Comparison of ENCODE assay signal across 13 mouse cellular contexts in genomic region chr2:36093914-36094475, GRCm38 (mm10). TPM values are rescaled to one million over a fixed set of nuclear protein-coding genes. Genes with fewer than 3 reads are reported as not detected.
DNase-seq lines count a peak whose midpoint lies in the region; ATAC-seq lines count a peak whose summit lies in the region.
"Had no signal": no experiment of that assay in that cellular context is flagged by ENCODE, and none has a peak within 500 bp of the region (broad histone marks: within the 10 kb centered on the region; RNA-seq: fewer than 3 reads in every experiment).

No protein-coding gene starts in this region.

- H3K4me3 ChIP-seq in heart, embryonic 11.5 days (ENCODE audit: low read depth, low read length), result 0 out of 2 replicates have a peak overlapping the region, but pooled peaks have one; percentile 4
- no peak overlapping the region for H3K4me3 ChIP-seq in midbrain, embryonic 10.5 days
- no peak overlapping the region for H3K4me3 ChIP-seq in midbrain, embryonic 14.5 days (replicated peaks; ENCODE audit: low read depth, low read length)
- peak overlapping the region; percentile 18; the same call in 1 of the 2 replicates for H3K4me3 ChIP-seq in forebrain, embryonic 15.5 days
- H3K4me3 ChIP-seq in stomach, embryonic 15.5 days (replicated peaks), result 0 out of 2 replicates have a peak overlapping the region, but pooled peaks have one; percentile 1
- H3K4me3 ChIP-seq: left cerebral cortex, adult 2 months had no signal

- H3K4me1 ChIP-seq in heart, embryonic 11.5 days (ENCODE audit: control insufficient read depth, insufficient read depth, low read length), result peaks cover 9% of the 10 kb centered on the region; the same call in 1 of the 2 replicates
- H3K4me1 ChIP-seq in midbrain, embryonic 10.5 days, result peaks cover 16% of the 10 kb centered on the region
- H3K4me1 ChIP-seq in midbrain, embryonic 14.5 days (ENCODE audit: control insufficient read depth, insufficient read depth, low read length), result peaks cover 9% of the 10 kb centered on the region; the same call in 1 of the 2 replicates
- H3K4me1 ChIP-seq in forebrain, embryonic 15.5 days, result peaks cover 23% of the 10 kb centered on the region
- H3K4me1 ChIP-seq in stomach, embryonic 15.5 days, result peaks cover 13% of the 10 kb centered on the region

- no peak overlapping the region for H3K4me2 ChIP-seq in heart, embryonic 11.5 days
- H3K4me2 ChIP-seq in midbrain, embryonic 14.5 days (ENCODE audit: low read length), result no peak overlapping the region
- peak overlapping the region; percentile 32 for H3K4me2 ChIP-seq in forebrain, embryonic 15.5 days (replicated peaks)
- peak overlapping the region; percentile 11; the same call in 1 of the 2 replicates for H3K4me2 ChIP-seq in stomach, embryonic 15.5 days

- no peak for DNase-seq in heart, adult 8-10 months (ENCODE audit: low spot score)
- peak; percentile 34 for DNase-seq in midbrain, embryonic 10.5 days (ENCODE audit: low spot score)
- no peak for DNase-seq in midbrain, embryonic 14.5 days
- DNase-seq in urinary bladder, postnatal 4 days (ENCODE audit: low spot score in 2 of 2), result no peak
- DNase-seq: thymus, postnatal 25 days had no signal

- H3K27ac ChIP-seq in heart, embryonic 11.5 days (ENCODE audit: low read depth, low read length), result no peak overlapping the region
- no peak overlapping the region for H3K27ac ChIP-seq in midbrain, embryonic 10.5 days (replicated peaks)
- H3K27ac ChIP-seq in midbrain, embryonic 14.5 days (replicated peaks; ENCODE audit: low read depth, low read length), result no peak overlapping the region
- H3K27ac ChIP-seq in forebrain, embryonic 15.5 days (replicated peaks), result 0 out of 2 replicates have a peak overlapping the region, but pooled peaks have one; percentile 17
- H3K27ac ChIP-seq in stomach, embryonic 15.5 days, result no peak overlapping the region
- H3K27ac ChIP-seq: left cerebral cortex, adult 2 months; liver, embryonic 14.5 days had no signal

- H3K27me3 ChIP-seq in heart, embryonic 11.5 days (ENCODE audit: control insufficient read depth, insufficient read depth, low read length), result peaks cover 100% of the 10 kb centered on the region
- H3K27me3 ChIP-seq in midbrain, embryonic 10.5 days (ENCODE audit: low read depth, poor library complexity, severe bottlenecking), result peaks cover 100% of the 10 kb centered on the region
- H3K27me3 ChIP-seq in midbrain, embryonic 14.5 days (ENCODE audit: control insufficient read depth, insufficient read depth, low read length), result peaks cover 98% of the 10 kb centered on the region
- H3K27me3 ChIP-seq in forebrain, embryonic 15.5 days, result peaks cover 99% of the 10 kb centered on the region
- peaks cover 97% of the 10 kb centered on the region for H3K27me3 ChIP-seq in stomach, embryonic 15.5 days (replicated peaks)

- H3K9ac ChIP-seq in heart, embryonic 11.5 days (ENCODE audit: low read depth, low read length), result no peak overlapping the region
- no peak overlapping the region for H3K9ac ChIP-seq in midbrain, embryonic 14.5 days (replicated peaks; ENCODE audit: low read length)
- H3K9ac ChIP-seq in forebrain, embryonic 15.5 days (replicated peaks), result no peak overlapping the region
- H3K9ac ChIP-seq in stomach, embryonic 15.5 days, result no peak overlapping the region
- H3K9ac ChIP-seq: liver, embryonic 14.5 days had no signal

- WGBS in heart, embryonic 11.5 days (ENCODE audit: insufficient replicate concordance), result 7% methylated on average over 31 of the region's 31 CpGs
- WGBS in midbrain, embryonic 10.5 days, result 3% methylated on average over 31 of the region's 31 CpGs
- WGBS in midbrain, embryonic 14.5 days, result 4% methylated on average over 31 of the region's 31 CpGs
- WGBS in forebrain, embryonic 15.5 days, result 1% methylated on average over 31 of the region's 31 CpGs
- WGBS in stomach, embryonic 15.5 days, result 5% methylated on average over 31 of the region's 31 CpGs

- no peaks in the 10 kb centered on the region for H3K36me3 ChIP-seq in heart, embryonic 11.5 days (ENCODE audit: control insufficient read depth, insufficient read depth, low read length)
- no peaks in the 10 kb centered on the region for H3K36me3 ChIP-seq in midbrain, embryonic 10.5 days
- no peaks in the 10 kb centered on the region for H3K36me3 ChIP-seq in midbrain, embryonic 14.5 days (ENCODE audit: control insufficient read depth, insufficient read depth, low read length)
- no peaks in the 10 kb centered on the region for H3K36me3 ChIP-seq in forebrain, embryonic 15.5 days
- no peaks in the 10 kb centered on the region for H3K36me3 ChIP-seq in stomach, embryonic 15.5 days

- ATAC-seq in heart, embryonic 11.5 days (replicated peaks; ENCODE audit: insufficient number of reproducible peaks, low FRiP score, low TSS enrichment), result no peak
- ATAC-seq in midbrain, embryonic 14.5 days (ENCODE audit: low FRiP score, low TSS enrichment), result no peak
- no peak for ATAC-seq in forebrain, embryonic 15.5 days (replicated peaks)
- no peak for ATAC-seq in stomach, embryonic 15.5 days (ENCODE audit: insufficient read depth, low FRiP score, low read depth)
- no peak for ATAC-seq in frontal cortex, adult (ENCODE audit: low TSS enrichment)
- ATAC-seq: inflammation-experienced regulatory T-cells, adult 6 months had no signal

- no peaks in the 10 kb centered on the region for H3K9me3 ChIP-seq in heart, embryonic 11.5 days (replicated peaks; ENCODE audit: control insufficient read depth, low read length)
- no peaks in the 10 kb centered on the region for H3K9me3 ChIP-seq in midbrain, embryonic 10.5 days (replicated peaks)
- no peaks in the 10 kb centered on the region for H3K9me3 ChIP-seq in midbrain, embryonic 14.5 days (ENCODE audit: control insufficient read depth, low read length)
- H3K9me3 ChIP-seq in forebrain, embryonic 15.5 days, result no peaks in the 10 kb centered on the region
- no peaks in the 10 kb centered on the region for H3K9me3 ChIP-seq in stomach, embryonic 15.5 days

RNA-seq across cellular contexts. Expression of gene Lhx6, which starts 11.2 kb away (rescaled TPM):
- polyA plus RNA-seq in heart, embryonic 11.5 days (2014; fragmentation: Nextera tagmentation; extraction: Ambion mirVana), result 0.87 and 0.97 TPM in 2 replicates
- total RNA-seq in heart, adult 8-10 months (2022), result 1 to 10 TPM; 2.5 to 6.0 (median 3.3) TPM
- 1.2 and 1.6 TPM in 2 replicates for polyA plus RNA-seq in midbrain, embryonic 10.5 days (2016; fragmentation: Nextera tagmentation; extraction: Ambion mirVana)
- 0.46 TPM in 1 of 2 replicates, not detected in the other for polyA plus RNA-seq in midbrain, embryonic 14.5 days (2014; fragmentation: Nextera tagmentation; extraction: Ambion mirVana)
- polyA plus RNA-seq in forebrain, embryonic 15.5 days (2015; fragmentation: Nextera tagmentation; extraction: Ambion mirVana), result 36.3 and 36.8 TPM in 2 replicates
- 1.2 and 1.8 TPM in 2 replicates for polyA plus RNA-seq in stomach, embryonic 15.5 days (2015; fragmentation: Nextera tagmentation; extraction: Ambion mirVana)
- polyA plus RNA-seq: inflammation-experienced regulatory T-cells, adult 6 months had no signal

RNA-seq across cellular contexts. Expression of gene Mrrf, which starts 42.2 kb away (rescaled TPM):
- polyA plus RNA-seq in heart, embryonic 11.5 days (2014; fragmentation: Nextera tagmentation; extraction: Ambion mirVana), result 35.3 and 37.2 TPM in 2 replicates
- 10 to 100 TPM; 40.5 to 44.0 (median 42.3) TPM for total RNA-seq in heart, adult 8-10 months (2022)
- 25.6 and 30.1 TPM in 2 replicates for polyA plus RNA-seq in midbrain, embryonic 10.5 days (2016; fragmentation: Nextera tagmentation; extraction: Ambion mirVana)
- 30.6 and 33.6 TPM in 2 replicates for polyA plus RNA-seq in midbrain, embryonic 14.5 days (2014; fragmentation: Nextera tagmentation; extraction: Ambion mirVana)
- 21.4 and 24.1 TPM in 2 replicates for polyA plus RNA-seq in forebrain, embryonic 15.5 days (2015; fragmentation: Nextera tagmentation; extraction: Ambion mirVana)
- 27.4 and 30.7 TPM in 2 replicates for polyA plus RNA-seq in stomach, embryonic 15.5 days (2015; fragmentation: Nextera tagmentation; extraction: Ambion mirVana)

RNA-seq across cellular contexts. Expression of gene Rbm18, which starts 42.6 kb away (rescaled TPM):
- 53.7 and 62.8 TPM in 2 replicates for polyA plus RNA-seq in heart, embryonic 11.5 days (2014; fragmentation: Nextera tagmentation; extraction: Ambion mirVana)
- 10 to 100 TPM; 31.0 to 37.1 (median 33.3) TPM for total RNA-seq in heart, adult 8-10 months (2022)
- polyA plus RNA-seq in midbrain, embryonic 10.5 days (2016; fragmentation: Nextera tagmentation; extraction: Ambion mirVana), result 80.8 and 95.4 TPM in 2 replicates
- 151 and 172 TPM in 2 replicates for polyA plus RNA-seq in midbrain, embryonic 14.5 days (2014; fragmentation: Nextera tagmentation; extraction: Ambion mirVana)
- 149 and 164 TPM in 2 replicates for polyA plus RNA-seq in forebrain, embryonic 15.5 days (2015; fragmentation: Nextera tagmentation; extraction: Ambion mirVana)
- polyA plus RNA-seq in stomach, embryonic 15.5 days (2015; fragmentation: Nextera tagmentation; extraction: Ambion mirVana), result 54.9 and 60.1 TPM in 2 replicates

RNA-seq across cellular contexts. Expression of gene Morn5, which starts 44.7 kb away (rescaled TPM):
- 0.23 TPM in 1 of 2 replicates, not detected in the other for polyA plus RNA-seq in heart, embryonic 11.5 days (2014; fragmentation: Nextera tagmentation; extraction: Ambion mirVana)
- total RNA-seq in heart, adult 8-10 months (2022), result not detected
- 0.20 and 0.35 TPM in 2 replicates for polyA plus RNA-seq in midbrain, embryonic 10.5 days (2016; fragmentation: Nextera tagmentation; extraction: Ambion mirVana)
- 0.54 and 1.5 TPM in 2 replicates for polyA plus RNA-seq in midbrain, embryonic 14.5 days (2014; fragmentation: Nextera tagmentation; extraction: Ambion mirVana)
- 1.7 and 2.5 TPM in 2 replicates for polyA plus RNA-seq in forebrain, embryonic 15.5 days (2015; fragmentation: Nextera tagmentation; extraction: Ambion mirVana)
- 0.26 TPM in 1 of 2 replicates, not detected in the other for polyA plus RNA-seq in stomach, embryonic 15.5 days (2015; fragmentation: Nextera tagmentation; extraction: Ambion mirVana)
- polyA plus RNA-seq: inflammation-experienced regulatory T-cells, adult 6 months; liver, embryonic 14.5 days; small intestine, adult 2 months had no signal

RNA-seq across cellular contexts. Expression of gene Ndufa8, which starts 44.8 kb away (rescaled TPM):
- polyA plus RNA-seq in heart, embryonic 11.5 days (2014; fragmentation: Nextera tagmentation; extraction: Ambion mirVana), result 367 and 380 TPM in 2 replicates
- 100 to 1,000 TPM; 642 to 707 (median 697) TPM for total RNA-seq in heart, adult 8-10 months (2022)
- polyA plus RNA-seq in midbrain, embryonic 10.5 days (2016; fragmentation: Nextera tagmentation; extraction: Ambion mirVana), result 193 and 202 TPM in 2 replicates
- 263 and 316 TPM in 2 replicates for polyA plus RNA-seq in midbrain, embryonic 14.5 days (2014; fragmentation: Nextera tagmentation; extraction: Ambion mirVana)
- polyA plus RNA-seq in forebrain, embryonic 15.5 days (2015; fragmentation: Nextera tagmentation; extraction: Ambion mirVana), result 259 and 263 TPM in 2 replicates
- 247 and 252 TPM in 2 replicates for polyA plus RNA-seq in stomach, embryonic 15.5 days (2015; fragmentation: Nextera tagmentation; extraction: Ambion mirVana)

Comparison
In these comparisons a context has a peak if more than half of its experiments do, and no peak if none do; other contexts are left out.
1. H3K4me2 ChIP-seq: peak in forebrain, embryonic 15.5 days (single experiment) and stomach, embryonic 15.5 days (single experiment); none in heart, embryonic 11.5 days (single experiment) and midbrain, embryonic 14.5 days (single experiment).
2. H3K4me3 ChIP-seq: peak in heart, embryonic 11.5 days (single experiment), forebrain, embryonic 15.5 days (single experiment) and stomach, embryonic 15.5 days (single experiment); none in midbrain, embryonic 10.5 days (single experiment) and midbrain, embryonic 14.5 days (single experiment).
3. RNA of gene Lhx6, which starts 11.2 kb away (polyA plus RNA-seq): 36.3 to 36.8 TPM in forebrain, embryonic 15.5 days; 1.2 to 1.8 TPM in stomach, embryonic 15.5 days, 1.2 to 1.6 TPM in midbrain, embryonic 10.5 days, 0.87 to 0.97 TPM in heart, embryonic 11.5 days and 0.46 TPM in midbrain, embryonic 14.5 days; every median in the first group is over 10 times any median in the second.